Mouse (Mus musculus) midbrain, embryonic 13.5 days (tissue): ENCODE data around the gene Phf12. TPM values are rescaled to one million over a fixed set of nuclear protein-coding genes. Genes with fewer than 3 reads are reported as not detected.

Experiments used
- ATAC-seq: fragments of 200-750 bp; cut with Nextera tagmentation; 2 replicates; pipeline ENCODE4 v1.8.0; 2017; ENCODE audit warnings: mild to moderate bottlenecking, moderate TSS enrichment, moderate library complexity
- H3K27ac ChIP-seq: fragments of 300-500 bp; sonication (generic); 2 replicates; pipeline ENCODE4 v1.5.1; 2015; ENCODE audit warnings: inconsistent platforms, mild to moderate bottlenecking, moderate library complexity
- H3K27me3 ChIP-seq: fragments of 300-500 bp; sonication (generic); 2 replicates; pipeline ENCODE4 v1.6.1; 2015; ENCODE audit warnings: mild to moderate bottlenecking, inconsistent platforms
- H3K36me3 ChIP-seq: fragments of 300-500 bp; sonication (generic); 2 replicates; pipeline ENCODE4 v1.6.1; 2015; ENCODE audit warnings: mild to moderate bottlenecking, inconsistent platforms
- H3K4me1 ChIP-seq: fragments of 300-500 bp; sonication (generic); replicated peaks from 2 replicates; pipeline ENCODE4 v1.6.1; 2015; ENCODE audit warnings: inconsistent platforms
- H3K4me2 ChIP-seq: fragments of 300-500 bp; sonication (generic); replicated peaks from 2 replicates; pipeline ENCODE4 v1.6.1; 2015; ENCODE audit warnings: moderate library complexity, mild to moderate bottlenecking, inconsistent platforms
- H3K4me3 ChIP-seq: fragments of 300-500 bp; sonication (generic); replicated peaks from 2 replicates; pipeline ENCODE4 v1.5.1; 2015; ENCODE audit warnings: mild to moderate bottlenecking, inconsistent platforms
- H3K9ac ChIP-seq: fragments of 300-500 bp; sonication (generic); replicated peaks from 2 replicates; pipeline ENCODE4 v1.6.1; 2015; ENCODE audit warnings: mild to moderate bottlenecking, inconsistent platforms
- H3K9me3 ChIP-seq: fragments of 300-500 bp; sonication (generic); 2 replicates; pipeline ENCODE4 v1.6.1; 2016; ENCODE audit warnings: mild to moderate bottlenecking, inconsistent platforms
- WGBS: fragments of 180-500 bp; shearing (Covaris S2); methylation state at CpG from one replicate; pipeline ENCODE4 v1.1.7; 2015; 5-methylcytosine and 5-hydroxymethylcytosine counted together
- microRNA counts: library from miRNA; unstranded; fragments of <30 nt; microRNA quantifications from one replicate; lab custom pipeline; 2016
- microRNA-seq: library from miRNA; unstranded; fragments of <30 nt; microRNA quantifications from one replicate; pipeline ENCODE4, GENCODE M21; 2016
- polyA plus RNA-seq: library from polyadenylated mRNA; unstranded; fragments of >200 nt; fragmentation: Nextera tagmentation; extraction: Ambion mirVana; gene quantifications from 2 replicates; pipeline ENCODE4 v1.2.1, GENCODE M21; 2015

The Phf12 gene
- polyA plus RNA-seq, 1 experiment from 2014 or later: 22.8 TPM

DNA sequence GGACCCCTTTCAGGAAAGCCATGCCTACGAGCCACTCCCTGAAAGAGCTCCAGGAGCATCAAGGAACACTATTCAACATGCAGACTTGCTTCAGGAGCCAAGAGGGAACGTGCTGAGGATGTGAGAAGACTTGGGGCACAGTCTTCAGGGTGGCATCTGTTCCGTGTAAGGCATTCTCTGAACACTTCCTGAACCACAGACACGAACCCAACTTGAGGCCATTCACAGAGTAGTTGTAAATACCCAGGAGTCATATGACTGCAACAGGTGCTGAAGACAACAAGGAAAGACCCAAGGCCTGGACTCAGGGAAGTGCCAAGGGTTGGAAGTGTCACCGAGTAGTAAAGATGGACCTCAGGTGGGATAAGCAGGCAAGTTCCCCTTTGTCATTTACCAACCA lies 85.0 kb downstream of the Phf12 start:
- Histone ChIP-seq H3K4me1 (no peaks in the 10 kb centered on the region), H3K9ac (no peak overlapping the region), H3K9me3 (no peaks in the 10 kb centered on the region), H3K4me2 (no peak overlapping the region), H3K27me3 (no peaks in the 10 kb centered on the region), H3K36me3 (peaks cover 10% of the 10 kb centered on the region), H3K4me3 (no peak overlapping the region), H3K27ac (no peak overlapping the region)
- no peak for ATAC-seq
- 78% methylated on average over 5 of the region's 5 CpGs for WGBS

DNA sequence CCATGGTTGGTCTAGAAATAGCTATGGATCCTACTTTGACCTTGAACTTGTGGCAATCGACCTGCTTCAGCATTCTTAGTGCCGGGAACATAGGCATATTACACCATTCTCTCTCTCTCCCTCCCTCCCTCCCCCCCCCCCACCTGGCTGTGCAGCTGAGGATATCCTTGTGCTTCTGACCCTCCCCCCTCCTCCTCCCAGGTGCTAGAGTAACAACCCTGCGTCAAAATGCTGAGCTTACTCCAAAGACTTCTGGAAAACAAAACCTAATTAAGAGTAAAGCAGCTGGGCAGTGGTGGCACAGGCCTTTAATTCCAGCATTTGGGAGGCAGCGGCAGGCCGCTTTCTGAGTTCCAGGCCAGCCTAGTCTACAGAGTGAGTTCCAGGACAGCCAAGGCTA lies 86.6 kb downstream of the Phf12 start:
- Histone ChIP-seq H3K9me3 (no peaks in the 10 kb centered on the region), H3K4me2 (no peak overlapping the region), H3K4me1 (no peaks in the 10 kb centered on the region), H3K4me3 (no peak overlapping the region), H3K27me3 (no peaks in the 10 kb centered on the region), H3K9ac (no peak overlapping the region), H3K27ac (no peak overlapping the region), H3K36me3 (peaks cover 26% of the 10 kb centered on the region)
- no peak for ATAC-seq
- WGBS: 83% methylated on average over 5 of the region's 5 CpGs

DNA sequence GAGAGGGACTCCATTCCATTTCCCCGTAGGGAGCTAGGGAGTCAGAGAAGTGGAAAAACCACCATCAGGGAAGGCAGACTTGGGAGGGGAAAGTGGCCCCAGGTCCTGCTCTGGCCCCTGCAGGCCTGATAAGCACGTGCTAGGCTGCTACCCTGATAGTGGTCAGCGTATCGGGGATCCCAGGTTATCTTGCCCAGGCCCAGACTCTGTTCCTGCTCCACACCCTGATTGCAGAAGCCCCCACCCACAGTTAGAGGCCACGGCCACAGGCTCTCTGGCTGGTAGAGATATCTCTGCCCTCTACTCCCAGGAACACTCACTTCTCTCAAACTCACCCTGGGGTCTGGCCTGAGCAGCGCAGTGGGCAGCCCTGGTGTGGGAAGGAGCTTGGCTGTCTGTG lies 87.1 kb downstream of the Phf12 start:
- Histone ChIP-seq H3K4me3 (no peak overlapping the region), H3K4me1 (no peaks in the 10 kb centered on the region), H3K4me2 (no peak overlapping the region), H3K27ac (no peak overlapping the region), H3K9me3 (no peaks in the 10 kb centered on the region), H3K9ac (no peak overlapping the region), H3K36me3 (peaks cover 31% of the 10 kb centered on the region), H3K27me3 (no peaks in the 10 kb centered on the region)
- 82% methylated on average over 6 of the region's 6 CpGs for WGBS
- no peak for ATAC-seq

DNA sequence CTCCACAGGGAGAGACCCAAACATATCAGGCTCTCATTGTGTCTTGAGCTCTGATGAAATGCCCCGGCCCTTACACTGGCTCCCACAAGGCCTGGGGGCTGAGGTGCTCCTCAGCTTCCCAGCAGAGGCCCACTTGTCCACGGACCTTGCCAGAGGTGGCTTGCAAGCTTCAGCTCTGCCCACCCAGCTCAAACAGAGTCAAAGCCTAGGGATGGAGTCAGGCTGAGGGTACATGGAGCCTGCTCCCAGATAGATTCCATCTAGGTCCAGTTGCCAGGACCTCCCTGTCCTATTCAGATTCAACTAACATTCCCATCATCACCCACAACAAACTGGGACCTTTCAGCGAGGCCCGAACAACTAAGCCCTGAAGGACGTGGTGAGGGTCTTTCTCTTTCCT lies 89.4 kb downstream of the Phf12 start:
- Histone ChIP-seq H3K27ac (no peak overlapping the region), H3K27me3 (no peaks in the 10 kb centered on the region), H3K36me3 (peaks cover 52% of the 10 kb centered on the region), H3K9me3 (no peaks in the 10 kb centered on the region), H3K4me3 (no peak overlapping the region), H3K4me1 (no peaks in the 10 kb centered on the region), H3K4me2 (no peak overlapping the region), H3K9ac (no peak overlapping the region)
- ATAC-seq: no peak
- 80% methylated on average over 5 of the region's 5 CpGs for WGBS

DNA sequence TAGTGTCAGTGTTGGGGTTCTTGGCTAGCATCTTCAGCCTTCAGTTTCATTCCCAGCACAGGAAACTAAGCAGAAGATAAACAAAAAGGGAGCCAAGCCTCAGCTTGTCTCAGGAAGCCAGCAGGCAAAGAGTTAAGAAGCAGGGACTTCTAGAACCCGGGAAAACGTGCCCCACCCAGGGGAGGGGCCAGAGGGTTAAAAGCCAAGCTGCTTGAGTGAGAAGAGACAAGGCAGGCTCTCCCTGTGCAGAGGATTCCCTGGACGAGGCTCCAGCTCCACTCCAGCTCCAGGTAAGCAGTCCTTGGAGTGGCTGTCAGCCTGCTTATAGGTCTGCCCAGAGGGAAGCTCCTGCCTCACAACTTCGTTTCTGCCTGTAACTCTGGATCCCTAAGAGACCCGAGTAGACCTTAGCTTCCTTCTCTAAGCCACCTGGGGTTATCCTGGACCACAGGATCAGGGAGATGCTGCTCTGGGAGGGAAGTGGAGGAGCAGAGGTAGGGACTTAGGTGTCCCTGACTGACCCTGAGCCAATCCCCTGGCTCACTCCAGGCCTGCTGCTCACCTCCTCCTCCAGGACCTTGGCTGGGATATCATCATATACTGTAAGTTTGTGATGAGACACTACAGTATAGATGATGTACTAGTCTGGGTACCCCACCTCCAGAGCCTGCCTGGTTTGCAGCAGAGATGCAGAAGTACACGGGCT lies 90.0 kb downstream of the Phf12 start:
- Histone ChIP-seq H3K27ac (no peak overlapping the region), H3K27me3 (no peaks in the 10 kb centered on the region), H3K4me3 (no peak overlapping the region), H3K36me3 (peaks cover 58% of the 10 kb centered on the region), H3K9me3 (no peaks in the 10 kb centered on the region), H3K4me2 (no peak overlapping the region), H3K9ac (no peak overlapping the region; the same call in 1 of the 2 replicates), H3K4me1 (no peaks in the 10 kb centered on the region)
- 29% methylated on average over 6 of the region's 6 CpGs for WGBS
- no peak for ATAC-seq

DNA sequence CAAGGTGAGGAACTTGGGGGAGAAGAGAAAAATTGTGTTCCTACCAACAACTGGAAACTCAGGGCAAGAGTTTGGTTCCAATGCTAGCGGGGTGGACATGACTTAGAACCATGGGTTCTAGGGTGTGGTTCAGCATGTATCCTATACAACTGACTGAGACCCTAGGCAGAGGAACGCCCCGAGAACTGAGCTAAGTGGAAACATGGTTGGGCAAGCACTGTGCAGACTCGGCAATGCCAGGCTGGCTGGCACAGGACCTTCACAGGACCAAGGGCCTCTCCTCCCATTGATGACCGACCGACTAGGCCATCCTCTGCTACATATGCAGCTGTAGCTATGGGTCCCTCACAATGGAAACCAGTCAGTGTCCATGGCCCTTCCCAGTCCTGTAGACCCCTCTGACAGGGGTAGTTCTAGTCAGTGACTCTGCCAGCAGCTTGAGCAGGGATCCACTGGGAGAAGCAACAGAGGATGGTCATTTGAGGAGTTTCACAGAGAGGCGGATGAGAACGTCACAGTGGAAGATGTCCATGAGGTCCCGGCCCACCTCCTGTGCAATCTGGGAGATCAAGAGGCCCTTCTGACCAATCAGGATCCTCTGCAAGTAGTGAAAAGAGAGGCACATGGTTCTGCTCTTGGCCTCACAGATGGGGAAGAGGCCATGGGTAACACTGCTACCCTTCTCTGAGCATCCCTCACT lies 91.2 kb downstream of the Phf12 start:
- no peaks in the 10 kb centered on the region for H3K9me3 ChIP-seq
- no peak for ATAC-seq
- no peak overlapping the region for H3K9ac ChIP-seq
- WGBS: 94% methylated on average over 9 of the region's 9 CpGs
- no peak overlapping the region for H3K27ac ChIP-seq
- no peak overlapping the region for H3K4me3 ChIP-seq
- H3K4me1 ChIP-seq: no peaks in the 10 kb centered on the region
- H3K36me3 ChIP-seq: peaks cover 63% of the 10 kb centered on the region
- H3K27me3 ChIP-seq: no peaks in the 10 kb centered on the region
- H3K4me2 ChIP-seq: no peak overlapping the region

DNA sequence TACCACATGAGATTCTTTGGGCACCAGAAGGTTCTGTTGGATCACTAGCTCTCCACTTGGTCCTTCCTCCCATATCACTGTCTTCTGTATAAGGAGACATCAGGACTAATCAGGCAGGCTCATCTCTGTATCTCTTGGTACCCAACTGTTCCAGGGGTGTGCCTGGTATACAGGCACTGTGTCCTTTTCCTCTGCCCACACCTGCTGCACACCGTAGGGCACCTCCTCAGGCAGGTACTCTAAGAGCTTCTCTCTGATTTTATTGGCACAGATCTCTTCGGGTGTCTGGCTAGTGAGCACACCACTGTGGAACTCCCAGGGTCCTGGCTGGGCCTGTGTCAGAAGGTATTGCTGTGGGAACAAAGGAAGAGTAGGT lies 91.7 kb downstream of the Phf12 start:
- Histone ChIP-seq H3K9ac (no peak overlapping the region), H3K9me3 (no peaks in the 10 kb centered on the region), H3K4me2 (no peak overlapping the region), H3K27me3 (no peaks in the 10 kb centered on the region), H3K36me3 (peaks cover 63% of the 10 kb centered on the region), H3K27ac (no peak overlapping the region), H3K4me1 (peaks cover 4% of the 10 kb centered on the region), H3K4me3 (no peak overlapping the region)
- WGBS: 96% methylated on average over 2 of the region's 2 CpGs
- ATAC-seq: no peak

DNA sequence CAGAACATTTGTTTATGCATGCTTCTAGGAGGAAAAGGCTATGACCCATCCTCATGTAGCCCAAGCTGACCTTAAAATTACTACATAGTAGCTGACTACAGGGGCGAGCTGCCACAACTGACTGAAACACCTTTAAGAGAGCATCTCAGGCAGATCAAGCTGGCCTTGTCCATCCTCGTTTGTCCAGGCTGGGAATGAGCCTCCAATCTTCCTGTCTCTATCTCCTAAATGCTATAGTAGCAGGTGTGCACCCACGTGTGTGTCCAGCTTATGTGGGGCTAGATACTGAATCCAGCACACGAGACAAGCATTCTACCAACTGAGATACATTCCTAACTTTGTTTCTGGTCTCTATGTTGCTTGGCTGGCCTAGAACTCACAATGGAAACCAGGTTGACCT lies 92.1 kb downstream of the Phf12 start:
- no peaks in the 10 kb centered on the region for H3K27me3 ChIP-seq
- no peaks in the 10 kb centered on the region for H3K9me3 ChIP-seq
- H3K27ac ChIP-seq: no peak overlapping the region
- H3K4me1 ChIP-seq: peaks cover 8% of the 10 kb centered on the region
- no peak overlapping the region for H3K4me2 ChIP-seq
- no peak overlapping the region for H3K9ac ChIP-seq
- peaks cover 63% of the 10 kb centered on the region for H3K36me3 ChIP-seq
- ATAC-seq: no peak
- WGBS: 91% methylated on average over 4 of the region's 4 CpGs
- H3K4me3 ChIP-seq: no peak overlapping the region

MicroRNAs encoded within 50 kb of the gene (microRNA counts, 519-probe panel; counts per million panel counts)
- microRNA mmu-miR-144 (lab: Ali Mortazavi, UCI) (3,755 counts per million, percentile 71 among the panel's probes with 10 or more counts), microRNA mmu-miR-451 (lab: Ali Mortazavi, UCI) (3,476 counts per million, percentile 70 among the panel's probes with 10 or more counts)

Small RNA genes within 50 kb of the gene (microRNA-seq; reads per million reads assigned to microRNA genes)
- gene Mir144 (29.3 reads per million, percentile 40 among the genes with 10 or more reads in this experiment), gene Mir451a (not detected), gene Mir451b (not detected)

Other genes starting within 250 kb of the Phf12 start
- gene Myo18a, start 219.5 kb upstream of the Phf12 start, polyA plus RNA-seq: 53.2 and 54.4 TPM in 2 replicates
- 2.9 and 3.4 TPM in 2 replicates for gene Gm10277, start 195.0 kb upstream of the Phf12 start, polyA plus RNA-seq
- 8.6 and 11.0 TPM in 2 replicates for gene Pipox, start 88.7 kb upstream of the Phf12 start, polyA plus RNA-seq
- 118 TPM in 2 replicates for gene Sez6, start 52.0 kb upstream of the Phf12 start, polyA plus RNA-seq
- 31.6 and 32.4 TPM in 2 replicates for gene Dhrs13, start 49.5 kb downstream of the Phf12 start, polyA plus RNA-seq
- gene Flot2, start 55.2 kb downstream of the Phf12 start, polyA plus RNA-seq: 66.9 and 68.4 TPM in 2 replicates
- 32.7 and 33.8 TPM in 2 replicates for gene Eral1, start 97.6 kb downstream of the Phf12 start, polyA plus RNA-seq
- gene Fam222b, start 111.9 kb downstream of the Phf12 start, polyA plus RNA-seq: 29.3 and 30.7 TPM in 2 replicates
- 120 and 139 TPM in 2 replicates for gene Traf4, start 182.8 kb downstream of the Phf12 start, polyA plus RNA-seq
- 4.7 and 5.2 TPM in 2 replicates for gene Nek8, start 193.9 kb downstream of the Phf12 start, polyA plus RNA-seq
- gene Tlcd1, start 194.0 kb downstream of the Phf12 start, polyA plus RNA-seq: 5.0 and 5.9 TPM in 2 replicates
- 934 and 937 TPM in 2 replicates for gene Rpl23a, start 200.8 kb downstream of the Phf12 start, polyA plus RNA-seq
- 42.0 and 43.4 TPM in 2 replicates for gene Rab34, start 205.7 kb downstream of the Phf12 start, polyA plus RNA-seq
- 0.84 and 2.2 TPM in 2 replicates for gene Proca1, start 210.6 kb downstream of the Phf12 start, polyA plus RNA-seq